Mouse (Mus musculus) heart, adult 2 months (tissue): ENCODE results near the gene Mst1. TPM values are rescaled to one million over a fixed set of nuclear protein-coding genes. Genes with fewer than 3 reads are reported as not detected.
A peak's percentile ranks its signal among the peaks of the same experiment; 100 is the strongest.

Experiments used
- DNase-seq, 2 experiments: peaks; one replicate each; pipeline ENCODE4 v3.0.0; 2021
- H3K27ac ChIP-seq: fragments of 200-600 bp; 2 replicates; pipeline ENCODE4 v1.8.1; 2022
- H3K27me3 ChIP-seq: fragments of 200-500 bp; 2 replicates; pipeline ENCODE4 v1.6.1; 2012; ENCODE audit warnings: mild to moderate bottlenecking, low read length, inconsistent platforms, mixed read lengths; ENCODE audit not compliant: control insufficient read depth, insufficient read depth
- H3K36me3 ChIP-seq: fragments of 200-500 bp; 2 replicates; pipeline ENCODE4 v1.6.1; 2012; ENCODE audit warnings: low read length, inconsistent platforms; ENCODE audit not compliant: control insufficient read depth, insufficient read depth
- H3K4me1 ChIP-seq: fragments of 200-500 bp; 2 replicates; pipeline ENCODE4 v1.6.1; 2011; ENCODE audit warnings: low read length; ENCODE audit not compliant: control insufficient read depth, insufficient read depth
- H3K4me3 ChIP-seq: fragments of 200-600 bp; 2 replicates; pipeline ENCODE4 v1.8.1; 2022
- H3K79me2 ChIP-seq: fragments of 200-500 bp; replicated peaks from 2 replicates; pipeline ENCODE4 v1.6.1; 2012; ENCODE audit warnings: mild to moderate bottlenecking, inconsistent platforms, low read length, moderate library complexity, mixed read lengths; ENCODE audit not compliant: control insufficient read depth, insufficient read depth
- H3K9ac ChIP-seq: fragments of 200-500 bp; 2 replicates; pipeline ENCODE4 v1.6.1; 2012; ENCODE audit warnings: low read depth, mild to moderate bottlenecking, control low read depth, inconsistent platforms, low read length, mixed read lengths
- CTCF ChIP-seq: fragments of 200-600 bp; IDR thresholded peaks from 2 replicates; pipeline ENCODE4 v1.8.1; 2022; ENCODE audit warnings: antibody characterized with exemption, mild to moderate bottlenecking, moderate library complexity
- EP300 ChIP-seq: fragments of 200-500 bp; IDR thresholded peaks from 2 replicates; pipeline ENCODE4 v1.6.1; 2011; ENCODE audit warnings: low read depth, low read length, control low read depth; ENCODE audit not compliant: insufficient read depth
- POLR2A ChIP-seq: fragments of 200-500 bp; IDR thresholded peaks from 2 replicates; pipeline ENCODE4 v1.6.1; 2011; ENCODE audit warnings: mild to moderate bottlenecking, low read depth, low read length, control low read depth; ENCODE audit not compliant: insufficient read depth
- WGBS: fragments of 180-500 bp; shearing (Covaris S2); methylation state at CpG from one replicate; pipeline ENCODE4 v1.1.7; 2018; 5-methylcytosine and 5-hydroxymethylcytosine counted together
- intact Hi-C: fragments of 180-260 bp; cut with DNase I; formaldehyde crosslinking; loops from one replicate; pipeline ENCODE4 v1.15.1; 2025
- polyA plus RNA-seq: library from polyadenylated mRNA; depleted of rRNA; stranded (reverse); fragments of >200 nt; gene quantifications from 2 replicates; pipeline ENCODE4 v1.2.3, GENCODE M21; 2012
- total RNA-seq, 2 experiments: library from RNA; stranded (reverse); gene quantifications; 2 replicates each; pipeline ENCODE4 v1.2.3; 2021

Mst1 gene
- total and polyA plus RNA-seq, 3 experiments: 0.59 TPM; not detected in 2

GRCm38 (mm10) chr9:108085261-108085660 lies 5.0 kb downstream of the Mst1 start:
- Histone ChIP-seq H3K4me1 (no peaks in the 10 kb centered on the region), H3K27me3 (no peaks in the 10 kb centered on the region), H3K9ac (no peak overlapping the region), H3K36me3 (no peaks in the 10 kb centered on the region), H3K4me3 (no peak overlapping the region), H3K27ac (no peak overlapping the region), H3K79me2 (no peaks in the 10 kb centered on the region)
- TF ChIP-seq CTCF: no peak
- TF ChIP-seq EP300: no peak
- no peak for TF ChIP-seq POLR2A
- no peak for DNase-seq
- intact Hi-C loops: no loop called here
- 95% methylated on average over 4 of the region's 4 CpGs for WGBS

DNA sequence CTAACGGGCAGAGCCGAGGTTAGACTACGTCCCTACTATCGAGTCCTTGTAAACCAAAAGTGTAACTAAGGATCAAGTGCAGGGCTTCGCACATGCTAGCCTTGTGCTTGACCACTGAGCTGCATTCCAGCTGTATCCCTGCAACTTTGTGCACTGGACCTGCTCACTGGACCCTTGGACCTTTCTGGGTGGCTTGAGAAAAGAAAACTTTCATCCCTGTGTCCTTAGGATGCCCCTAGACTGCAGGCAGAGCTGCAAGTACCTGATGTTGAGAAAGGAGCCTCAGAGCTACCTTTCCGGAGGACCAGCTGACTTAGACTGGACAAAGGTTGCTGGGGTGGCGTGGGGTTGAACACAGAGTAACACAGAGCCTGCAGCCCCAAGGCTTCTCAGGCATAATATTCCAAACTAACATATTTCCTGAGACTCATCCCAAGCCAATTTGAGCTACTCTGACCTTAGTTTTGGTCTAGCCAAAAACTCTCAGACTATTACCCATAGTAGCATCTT lies 10.4 kb downstream of the Mst1 start:
- Histone ChIP-seq H3K4me1 (peaks cover 3% of the 10 kb centered on the region), H3K27ac (no peak overlapping the region), H3K9ac (no peak overlapping the region), H3K36me3 (no peaks in the 10 kb centered on the region), H3K27me3 (no peaks in the 10 kb centered on the region), H3K79me2 (no peaks in the 10 kb centered on the region), H3K4me3 (no peak overlapping the region)
- intact Hi-C loops: no loop called here
- DNase-seq: no peak
- TF ChIP-seq POLR2A: no peak
- TF ChIP-seq EP300: no peak
- TF ChIP-seq CTCF: no peak
- 96% methylated on average over 7 of the region's 7 CpGs for WGBS

DNA sequence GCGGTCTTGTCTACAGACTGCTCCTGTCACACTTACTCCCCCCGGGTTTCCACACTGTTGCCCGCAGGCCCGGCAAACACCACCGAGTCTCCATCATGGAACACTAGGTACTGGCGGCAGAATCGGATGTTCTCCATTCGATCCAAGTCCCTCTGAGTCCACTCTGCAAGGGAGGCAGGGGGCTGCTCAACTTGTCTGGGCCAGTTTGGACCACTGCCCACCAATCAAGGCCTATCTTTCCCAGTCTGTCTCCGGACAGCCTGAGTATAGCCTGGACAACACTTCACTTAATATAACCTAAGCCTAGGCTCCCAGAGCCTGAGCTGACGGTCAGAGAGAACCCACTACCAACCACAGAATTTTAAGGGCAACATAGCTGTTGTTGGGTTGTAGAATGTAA lies 13.3 kb downstream of the Mst1 start:
- H3K27ac ChIP-seq: no peak overlapping the region
- intact Hi-C loops: no loop called here
- H3K27me3 ChIP-seq: no peaks in the 10 kb centered on the region
- 66% methylated on average over 10 of the region's 10 CpGs for WGBS
- no peaks in the 10 kb centered on the region for H3K79me2 ChIP-seq
- H3K36me3 ChIP-seq: no peaks in the 10 kb centered on the region
- TF ChIP-seq CTCF: no peak
- TF ChIP-seq EP300: no peak
- TF ChIP-seq POLR2A: no peak
- H3K9ac ChIP-seq: 0 out of 2 replicates have a peak overlapping the region, but pooled peaks have one; percentile 3
- peak overlapping the region; percentile 83 for H3K4me3 ChIP-seq
- DNase-seq: no peak
- H3K4me1 ChIP-seq: peaks cover 3% of the 10 kb centered on the region

DNA sequence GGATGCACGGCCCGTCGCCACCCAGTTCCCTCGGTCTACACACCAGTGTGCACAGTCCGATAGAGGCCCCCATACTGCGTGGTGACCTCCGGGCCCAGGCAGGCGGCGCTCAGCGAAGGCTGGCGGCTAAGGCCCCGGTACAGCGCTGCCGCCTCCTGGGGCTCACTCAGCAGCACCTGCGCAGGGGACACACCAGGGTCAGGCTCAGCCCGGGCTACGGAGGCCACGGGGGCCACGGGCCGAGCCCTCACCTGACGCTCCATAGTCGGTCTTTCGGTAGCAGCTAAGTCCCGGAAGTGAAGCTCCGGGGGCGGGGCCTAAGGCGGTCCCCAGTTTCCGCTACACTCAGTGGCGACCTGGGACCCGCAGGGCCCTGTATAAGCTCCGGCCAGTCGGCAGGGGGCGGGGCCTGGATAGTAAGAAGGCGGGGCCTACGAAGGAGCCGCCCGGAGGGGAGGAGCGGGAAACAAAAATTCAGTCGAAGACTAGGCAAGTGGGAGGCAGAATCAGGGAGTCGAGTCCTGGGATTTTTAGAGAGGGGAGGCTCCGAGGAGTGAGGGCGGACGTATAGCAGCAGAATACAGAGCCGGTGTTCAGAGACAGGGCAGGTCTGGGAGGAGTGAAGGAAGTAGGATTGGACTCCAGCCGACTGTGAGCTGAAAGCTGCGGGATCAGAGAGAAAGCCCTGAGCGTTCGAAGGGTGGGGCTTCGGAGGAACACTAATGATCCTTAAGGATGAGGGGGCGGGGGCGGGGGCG lies 14.1 kb downstream of the Mst1 start, which contains the start of gene Apeh:
TSS of gene Apeh (minus strand) at position 423 of the 758 bp plus-strand sequence.
- 2% methylated on average over 52 of the region's 52 CpGs for WGBS
- H3K36me3 ChIP-seq: no peaks in the 10 kb centered on the region
- H3K9ac ChIP-seq: peak within 1 kb of the TSS; percentile 85
- intact Hi-C loops: no loop called here
- peak; percentile 96 for DNase-seq
- H3K79me2 ChIP-seq: no peaks in the 10 kb centered on the region
- peak within 1 kb of the TSS; percentile 67 for H3K27ac ChIP-seq
- H3K27me3 ChIP-seq: no peaks in the 10 kb centered on the region
- H3K4me3 ChIP-seq: peak within 1 kb of the TSS; percentile 83
- peak; percentile 55 for TF ChIP-seq POLR2A
- TF ChIP-seq EP300: no peak
- TF ChIP-seq CTCF: peak; percentile 39
- peaks cover 3% of the 10 kb centered on the region for H3K4me1 ChIP-seq

GRCm38 (mm10) chr9:108094998-108095411 lies 14.8 kb downstream of the Mst1 start:
- Histone ChIP-seq H3K79me2 (no peaks in the 10 kb centered on the region), H3K27me3 (no peaks in the 10 kb centered on the region), H3K4me1 (peaks cover 3% of the 10 kb centered on the region), H3K9ac (peak overlapping the region; percentile 36), H3K36me3 (no peaks in the 10 kb centered on the region), H3K4me3 (peak overlapping the region; percentile 83), H3K27ac (peak overlapping the region; percentile 67)
- WGBS: under 1% methylated on average over 16 of the region's 16 CpGs
- intact Hi-C loops: loop anchor here (1.0 kb wide), 4 partner anchors 41 to 189 kb away; no protein-coding TSS in a partner anchor
- TF ChIP-seq EP300: no peak
- TF ChIP-seq POLR2A: no peak
- TF ChIP-seq CTCF: no peak
- peak in 1 of 2 experiments; percentile 56 for DNase-seq

DNA sequence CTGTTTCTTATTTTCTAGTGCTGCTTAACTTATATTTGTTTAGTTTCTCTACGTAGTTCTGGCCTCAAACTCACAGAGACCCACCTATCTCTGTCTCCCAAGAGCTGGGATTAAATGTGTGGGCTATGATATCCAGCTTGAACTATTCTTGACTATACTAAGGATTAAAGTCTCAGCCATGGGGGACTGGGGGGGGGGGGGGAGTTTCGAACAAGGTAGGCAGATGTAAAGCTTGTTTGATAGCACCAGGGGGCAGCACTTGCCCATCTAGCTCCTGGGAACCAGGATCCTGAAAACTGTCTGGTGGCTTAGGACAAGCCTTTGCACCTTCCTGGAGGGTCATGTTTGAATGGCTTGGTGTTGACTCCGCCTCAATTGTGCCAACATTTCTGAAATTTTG lies 15.3 kb downstream of the Mst1 start:
- no peak overlapping the region for H3K9ac ChIP-seq
- DNase-seq: peak; percentile 64
- 10% methylated on average over 3 of the region's 3 CpGs for WGBS
- TF ChIP-seq EP300: peak; percentile 79; the same call in 1 of the 2 replicates
- peak; percentile 82 for TF ChIP-seq CTCF
- TF ChIP-seq POLR2A: no peak
- H3K27me3 ChIP-seq: no peaks in the 10 kb centered on the region
- H3K79me2 ChIP-seq: no peaks in the 10 kb centered on the region
- H3K27ac ChIP-seq: no peak overlapping the region
- peak overlapping the region; percentile 83 for H3K4me3 ChIP-seq
- intact Hi-C loops: loop anchor here (1.0 kb wide), 4 partner anchors 41 to 189 kb away; no protein-coding TSS in a partner anchor
- peaks cover 3% of the 10 kb centered on the region for H3K4me1 ChIP-seq
- H3K36me3 ChIP-seq: no peaks in the 10 kb centered on the region
